Mouse (Mus musculus): ENCODE results near the gene Cidec. TPM values are rescaled to one million over a fixed set of nuclear protein-coding genes. Genes with fewer than 3 reads are reported as not detected.

The Cidec gene
- 0.63 TPM in 1 of 2 replicates, not detected in the other for polyA plus RNA-seq (2015; fragmentation: Nextera tagmentation; extraction: Ambion mirVana)

GRCm38 (mm10) chr6:113435664-113436205 lies at the start of gene Cidec:
TSS of gene Cidec (minus strand) at chr6:113435760.
- 79% methylated on average over 9 of the region's 9 CpGs for WGBS
- no peaks in the 10 kb centered on the region for H3K27me3 ChIP-seq

GRCm38 (mm10) chr6:113483729-113484128 lies 48.2 kb upstream of the Cidec start:
- peak overlapping the region; percentile 45 for H3K4me3 ChIP-seq
- peak overlapping the region; percentile 63; the same call in 1 of the 2 replicates for H3K27ac ChIP-seq
- H3K9ac ChIP-seq, result peak overlapping the region; percentile 35
- H3K4me1 ChIP-seq, result peaks cover 24% of the 10 kb centered on the region
- H3K4me2 ChIP-seq, result peak overlapping the region; percentile 72
- no peaks in the 10 kb centered on the region for H3K9me3 ChIP-seq
- ATAC-seq (ENCODE audit: insufficient number of reproducible peaks, low FRiP score, low TSS enrichment, low read depth), result no peak
- H3K36me3 ChIP-seq, result no peaks in the 10 kb centered on the region
- H3K27me3 ChIP-seq, result peaks cover 38% of the 10 kb centered on the region
- 12% methylated on average over 10 of the region's 10 CpGs for WGBS

More at GRCm38 (mm10) chr6:113435664-113436205, at the start of gene Cidec:
- no peak for ATAC-seq (ENCODE audit: insufficient number of reproducible peaks, low FRiP score, low TSS enrichment, low read depth)
- H3K9me3 ChIP-seq, result no peaks in the 10 kb centered on the region
- no peak within 1 kb of the TSS for H3K9ac ChIP-seq
- no peaks in the 10 kb centered on the region for H3K4me1 ChIP-seq
- no peak within 1 kb of the TSS for H3K4me2 ChIP-seq
- H3K36me3 ChIP-seq, result no peaks in the 10 kb centered on the region
- no peak within 1 kb of the TSS for H3K4me3 ChIP-seq
- H3K27ac ChIP-seq, result no peak within 1 kb of the TSS

GRCm38 (mm10) chr6:113483100-113483615 lies 47.6 kb upstream of the Cidec start, which contains the start of gene Creld1:
TSS of gene Creld1 (plus strand) at chr6:113483297.
- peak; percentile 82 for ATAC-seq (ENCODE audit: insufficient number of reproducible peaks, low FRiP score, low TSS enrichment, low read depth)
- peak within 1 kb of the TSS; percentile 63 for H3K27ac ChIP-seq
- no peaks in the 10 kb centered on the region for H3K36me3 ChIP-seq
- H3K4me1 ChIP-seq, result peaks cover 24% of the 10 kb centered on the region
- no peaks in the 10 kb centered on the region for H3K9me3 ChIP-seq
- H3K4me3 ChIP-seq, result peak within 1 kb of the TSS; percentile 45
- peak within 1 kb of the TSS; percentile 72 for H3K4me2 ChIP-seq
- WGBS, result under 1% methylated on average over 26 of the region's 26 CpGs
- peaks cover 38% of the 10 kb centered on the region for H3K27me3 ChIP-seq
- peak within 1 kb of the TSS; percentile 35 for H3K9ac ChIP-seq

GRCm38 (mm10) chr6:113482477-113483099 lies 47.0 kb upstream of the Cidec start:
- H3K9ac ChIP-seq, result no peak overlapping the region; the same call in 1 of the 2 replicates
- H3K4me1 ChIP-seq, result peaks cover 24% of the 10 kb centered on the region
- no peaks in the 10 kb centered on the region for H3K36me3 ChIP-seq
- peaks cover 38% of the 10 kb centered on the region for H3K27me3 ChIP-seq
- peak overlapping the region; percentile 45 for H3K4me3 ChIP-seq
- WGBS, result 3% methylated on average over 65 of the region's 65 CpGs
- peak overlapping the region; percentile 47 for H3K27ac ChIP-seq
- no peak for ATAC-seq (ENCODE audit: insufficient number of reproducible peaks, low FRiP score, low TSS enrichment, low read depth)
- peak overlapping the region; percentile 72 for H3K4me2 ChIP-seq
- no peaks in the 10 kb centered on the region for H3K9me3 ChIP-seq

GRCm38 (mm10) chr6:113480555-113481373 lies 45.2 kb upstream of the Cidec start:
- Histone ChIP-seq H3K27me3 (peaks cover 38% of the 10 kb centered on the region), H3K4me2 (no peak overlapping the region), H3K27ac (peak overlapping the region; percentile 39), H3K4me1 (peaks cover 19% of the 10 kb centered on the region), H3K36me3 (no peaks in the 10 kb centered on the region), H3K9me3 (no peaks in the 10 kb centered on the region), H3K9ac (no peak overlapping the region), H3K4me3 (no peak overlapping the region)
- WGBS, result 48% methylated on average over 18 of the region's 18 CpGs
- peak; percentile 13; the same call in 1 of the 2 replicates for ATAC-seq (ENCODE audit: insufficient number of reproducible peaks, low FRiP score, low TSS enrichment, low read depth)

GRCm38 (mm10) chr6:113478906-113479305 lies 43.3 kb upstream of the Cidec start:
- Histone ChIP-seq H3K4me1 (peaks cover 17% of the 10 kb centered on the region), H3K9me3 (no peaks in the 10 kb centered on the region), H3K27ac (no peak overlapping the region), H3K27me3 (peaks cover 41% of the 10 kb centered on the region), H3K9ac (no peak overlapping the region), H3K36me3 (no peaks in the 10 kb centered on the region), H3K4me2 (no peak overlapping the region), H3K4me3 (no peak overlapping the region)
- ATAC-seq (ENCODE audit: insufficient number of reproducible peaks, low FRiP score, low TSS enrichment, low read depth), result no peak
- 84% methylated on average over 10 of the region's 10 CpGs for WGBS

- peaks cover 8% of the 10 kb centered on the region for H3K4me1 ChIP-seq
- H3K9ac ChIP-seq, result no peak overlapping the region
- whole genome bisulfite sequencing, result 37% methylated on average over 7 of the region's 7 CpGs
- no peak overlapping the region for H3K4me3 ChIP-seq
- no peak overlapping the region for H3K4me2 ChIP-seq
- no peaks in the 10 kb centered on the region for H3K36me3 ChIP-seq
- H3K9me3 ChIP-seq, result no peaks in the 10 kb centered on the region
- no peak overlapping the region for H3K27ac ChIP-seq
- ATAC-seq (ENCODE audit: insufficient number of reproducible peaks, low FRiP score, low TSS enrichment, low read depth), result no peak
- H3K27me3 ChIP-seq, result peaks cover 36% of the 10 kb centered on the region
These were observed 41.8 kb upstream of the Cidec start for GRCm38 (mm10) chr6:113477353-113477752.

- Histone ChIP-seq H3K4me1 (peaks cover 33% of the 10 kb centered on the region), H3K9ac (no peak overlapping the region), H3K27ac (no peak overlapping the region), H3K4me2 (no peak overlapping the region), H3K9me3 (no peaks in the 10 kb centered on the region), H3K4me3 (no peak overlapping the region), H3K36me3 (no peaks in the 10 kb centered on the region), H3K27me3 (peaks cover 23% of the 10 kb centered on the region)
- ATAC-seq (ENCODE audit: insufficient number of reproducible peaks, low FRiP score, low TSS enrichment, low read depth), result no peak
- WGBS, result 85% methylated on average over 6 of the region's 6 CpGs
These were observed 38.2 kb upstream of the Cidec start for GRCm38 (mm10) chr6:113473715-113474114.

- no peaks in the 10 kb centered on the region for H3K36me3 ChIP-seq
- H3K27ac ChIP-seq, result no peak overlapping the region
- H3K27me3 ChIP-seq, result peaks cover 23% of the 10 kb centered on the region
- peaks cover 34% of the 10 kb centered on the region for H3K4me1 ChIP-seq
- no peak overlapping the region for H3K9ac ChIP-seq
- WGBS, result 34% methylated on average over 2 of the region's 2 CpGs
- no peak overlapping the region for H3K4me3 ChIP-seq
- no peak overlapping the region for H3K4me2 ChIP-seq
- no peak for ATAC-seq (ENCODE audit: insufficient number of reproducible peaks, low FRiP score, low TSS enrichment, low read depth)
- H3K9me3 ChIP-seq, result no peaks in the 10 kb centered on the region
These were observed 37.7 kb upstream of the Cidec start for GRCm38 (mm10) chr6:113473246-113473645.

- Histone ChIP-seq H3K27ac (peak overlapping the region; percentile 75), H3K4me2 (peak overlapping the region; percentile 48), H3K4me3 (peak overlapping the region; percentile 34; the same call in 1 of the 2 replicates), H3K4me1 (peaks cover 34% of the 10 kb centered on the region), H3K36me3 (no peaks in the 10 kb centered on the region), H3K9me3 (no peaks in the 10 kb centered on the region), H3K9ac (no peak overlapping the region), H3K27me3 (peaks cover 23% of the 10 kb centered on the region)
- 60% methylated on average over 10 of the region's 10 CpGs for WGBS
- no peak for ATAC-seq (ENCODE audit: insufficient number of reproducible peaks, low FRiP score, low TSS enrichment, low read depth)
These were observed 36.5 kb upstream of the Cidec start for GRCm38 (mm10) chr6:113472061-113472460.

GRCm38 (mm10) chr6:113471297-113471936 lies 35.9 kb upstream of the Cidec start, which contains the start of gene Il17rc:
TSS of gene Il17rc (plus strand) at chr6:113471427.
- Histone ChIP-seq H3K27ac (peak within 1 kb of the TSS; percentile 75), H3K27me3 (peaks cover 23% of the 10 kb centered on the region)
- peak; percentile 45; the same call in 1 of the 2 replicates for ATAC-seq (ENCODE audit: insufficient number of reproducible peaks, low FRiP score, low TSS enrichment, low read depth)

More at GRCm38 (mm10) chr6:113471297-113471936, 35.9 kb upstream of the Cidec start, which contains the start of gene Il17rc:
- Histone ChIP-seq H3K4me2 (peak within 1 kb of the TSS; percentile 48), H3K9me3 (no peaks in the 10 kb centered on the region), H3K4me1 (peaks cover 34% of the 10 kb centered on the region), H3K36me3 (no peaks in the 10 kb centered on the region), H3K9ac (no peak within 1 kb of the TSS), H3K4me3 (peak within 1 kb of the TSS; percentile 34)
- WGBS, result 24% methylated on average over 12 of the region's 12 CpGs
